Mouse (Mus musculus) CH12F3 (cell line): ENCODE data around the gene Plb1.

Experiments used
- in situ Hi-C: fragments of 300-500 bp; cut with MboI; formaldehyde crosslinking; loops from 2 replicates; pipeline ENCODE4 v1.14.3; 2020; ENCODE audit warnings: low sequenced_read_pairs

Gene Plb1

DNA sequence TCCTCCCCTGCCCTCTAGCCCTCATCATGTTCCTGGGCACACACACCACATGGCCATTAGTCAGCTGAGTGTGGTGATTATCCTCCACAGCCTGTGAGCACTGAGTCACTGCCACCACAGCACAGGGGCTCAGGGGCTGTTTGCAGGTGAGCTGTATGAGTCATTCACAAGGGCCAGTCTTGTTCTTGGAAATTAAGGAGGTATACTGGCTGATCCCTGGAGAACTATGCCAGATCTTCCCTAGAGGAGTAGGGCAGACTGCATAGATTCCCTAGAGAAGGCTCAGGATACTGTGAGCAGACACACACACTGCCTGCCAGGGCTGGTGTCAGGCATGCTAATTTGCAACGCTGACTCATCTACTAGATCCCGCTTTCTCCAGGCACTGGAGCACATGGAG is 82.2 kb downstream of the Plb1 start:
- in situ Hi-C loops: no loop called here

DNA sequence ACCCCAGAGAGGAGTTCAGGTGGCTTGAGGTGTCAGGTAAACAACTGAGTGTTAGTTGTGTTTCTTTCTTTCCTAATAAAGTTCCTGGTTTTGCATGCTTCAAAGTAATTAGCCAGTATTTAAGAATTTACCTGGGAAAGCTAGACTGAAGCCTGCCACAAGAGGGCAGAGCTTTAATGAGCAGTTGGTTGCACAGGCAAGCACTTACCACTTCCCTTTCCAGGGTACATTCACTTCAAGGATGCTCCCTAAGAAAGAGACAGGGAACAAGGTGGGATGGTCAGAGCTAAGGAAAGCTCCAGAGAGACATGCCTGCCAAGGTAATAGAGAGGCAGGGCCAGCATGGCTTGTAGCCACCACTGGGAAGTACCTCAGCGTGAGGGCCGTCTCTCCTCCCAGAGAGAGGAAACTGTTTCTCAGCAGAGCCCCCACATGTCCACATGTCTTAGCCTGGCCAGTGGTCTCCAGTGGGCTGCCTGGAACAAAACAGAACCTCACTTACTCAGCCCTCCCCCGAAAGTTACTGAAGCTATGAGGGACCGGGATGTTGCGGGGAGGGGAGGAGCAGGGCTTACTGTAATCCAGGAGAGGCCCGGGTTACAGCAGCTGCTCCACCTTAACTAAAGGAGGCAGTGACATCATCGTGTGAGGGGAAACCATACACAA is 89.8 kb downstream of the Plb1 start:
- in situ Hi-C loops: no loop called here

DNA sequence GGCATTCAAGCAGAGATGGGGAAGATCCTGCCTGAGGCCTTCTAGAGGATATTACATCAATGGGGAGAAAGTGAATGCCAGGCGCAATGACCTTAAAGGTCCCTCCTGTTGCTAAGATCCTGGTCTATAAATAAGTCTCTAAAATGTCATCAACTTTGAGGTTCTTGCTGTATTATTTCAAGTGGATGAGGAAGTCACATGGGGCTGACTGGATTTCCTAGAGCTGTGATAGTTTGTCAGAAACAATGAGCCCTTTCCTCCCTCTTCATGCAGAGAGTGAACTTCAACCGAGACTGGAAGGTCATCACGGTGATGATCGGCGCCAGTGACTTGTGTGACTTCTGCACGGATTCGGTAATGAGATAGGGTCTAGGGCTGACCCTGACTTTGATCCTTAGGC is 95.6 kb downstream of the Plb1 start:
- in situ Hi-C loops: no loop called here

DNA sequence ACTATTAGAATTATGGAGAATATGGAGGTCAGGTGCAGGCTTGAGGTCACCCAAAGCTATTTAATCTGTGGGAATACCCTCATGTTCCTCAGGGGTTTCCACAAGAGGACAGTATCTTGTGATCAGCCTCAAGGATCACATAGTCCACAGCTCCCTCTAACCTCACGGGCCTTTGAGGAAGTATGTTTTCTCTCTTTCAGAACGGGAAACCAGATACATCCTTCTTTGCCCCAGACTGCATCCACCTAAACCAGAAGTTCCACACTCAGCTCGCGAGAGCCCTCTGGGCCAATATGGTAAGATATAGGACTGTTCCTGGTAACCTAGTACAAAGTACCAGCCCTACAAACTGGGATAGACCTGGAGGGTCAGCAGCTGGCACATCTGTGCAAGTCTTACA is 100.1 kb downstream of the Plb1 start:
- in situ Hi-C loops: loop anchor here (10.0 kb wide), 1 partner anchor 182 kb away; no protein-coding TSS in a partner anchor

DNA sequence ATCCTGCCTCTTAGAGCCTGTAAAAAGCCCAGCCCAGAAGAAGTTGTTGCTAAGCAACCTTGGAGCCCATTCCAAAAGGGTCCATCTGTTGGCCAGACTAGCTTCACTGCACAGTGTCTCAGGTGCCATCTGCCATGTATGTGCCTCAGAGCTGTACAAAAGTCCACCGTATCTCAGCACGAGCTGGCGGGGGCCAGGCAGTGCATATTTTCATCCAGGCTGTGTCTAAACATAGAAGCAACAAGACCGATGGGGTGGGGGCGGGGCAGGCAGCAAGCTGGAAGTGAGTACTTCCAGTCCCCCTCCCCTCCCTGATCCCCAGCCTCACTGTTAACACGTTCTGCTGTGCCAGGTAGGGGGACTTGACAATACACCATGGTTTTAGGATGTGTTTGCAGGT is 102.7 kb downstream of the Plb1 start:
- in situ Hi-C loops: loop anchor here (10.0 kb wide), 1 partner anchor 180 kb away; no protein-coding TSS in a partner anchor

DNA sequence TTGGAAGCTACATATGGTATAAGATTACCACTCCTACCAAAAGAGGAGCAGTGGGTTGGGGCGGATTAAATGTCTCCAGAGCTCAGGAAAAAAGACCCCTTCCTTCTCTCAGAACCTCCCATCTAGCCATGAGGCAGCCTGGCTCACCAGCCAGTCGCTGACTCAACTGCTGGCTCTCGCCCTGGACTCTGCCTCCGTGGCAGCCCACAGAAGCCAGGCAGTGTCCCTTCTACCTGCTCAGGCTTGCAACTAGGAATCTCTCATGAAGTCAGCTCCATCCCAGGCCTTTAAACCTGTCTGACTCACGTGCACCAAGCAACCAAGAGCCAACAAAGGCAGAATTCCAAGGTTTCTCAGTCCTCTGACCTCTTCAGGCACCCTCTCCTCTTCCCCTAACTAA is 103.6 kb downstream of the Plb1 start:
- in situ Hi-C loops: loop anchor here (10.0 kb wide), 1 partner anchor 179 kb away; no protein-coding TSS in a partner anchor

DNA sequence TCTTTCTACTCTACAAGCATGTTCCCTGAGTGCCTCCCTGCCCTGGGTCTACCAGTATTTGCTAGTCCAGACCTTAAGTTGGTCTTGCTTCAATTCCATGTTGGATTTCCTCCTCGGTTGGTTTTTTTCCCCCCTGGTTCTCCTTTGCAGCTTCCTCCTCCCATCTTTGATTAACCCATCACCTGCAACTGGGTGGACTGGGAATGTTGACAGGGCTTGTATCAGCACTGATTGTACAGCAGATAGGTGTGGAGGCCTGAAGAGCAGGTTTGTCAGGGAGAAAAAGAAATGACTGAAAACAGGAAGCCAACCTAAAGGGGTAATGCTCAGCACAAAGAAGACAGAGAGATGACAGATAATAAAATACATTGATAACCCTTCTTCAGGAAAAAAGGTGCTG is 104.8 kb downstream of the Plb1 start:
- in situ Hi-C loops: loop anchor here (10.0 kb wide), 1 partner anchor 177 kb away; no protein-coding TSS in a partner anchor

DNA sequence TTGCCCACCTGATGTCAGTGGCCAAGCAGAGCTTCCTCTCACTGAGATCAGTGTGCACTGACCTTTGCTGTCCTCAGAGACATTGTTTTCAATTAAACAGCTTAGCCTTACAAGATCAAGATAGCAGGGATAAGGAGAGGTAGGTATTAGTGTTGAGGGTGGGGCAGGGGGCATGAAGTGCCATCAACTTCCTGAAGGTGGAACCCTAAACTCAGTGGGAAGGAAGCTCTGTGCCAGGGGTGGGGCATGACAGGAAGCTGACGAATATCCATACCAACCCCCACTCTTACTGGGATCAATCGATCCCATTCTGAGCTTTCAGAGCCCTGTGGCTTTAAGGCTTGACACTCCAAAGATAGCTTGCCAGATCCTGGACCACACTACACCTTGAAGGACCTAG is 105.8 kb downstream of the Plb1 start:
- in situ Hi-C loops: loop anchor here (10.0 kb wide), 1 partner anchor 176 kb away; no protein-coding TSS in a partner anchor

DNA sequence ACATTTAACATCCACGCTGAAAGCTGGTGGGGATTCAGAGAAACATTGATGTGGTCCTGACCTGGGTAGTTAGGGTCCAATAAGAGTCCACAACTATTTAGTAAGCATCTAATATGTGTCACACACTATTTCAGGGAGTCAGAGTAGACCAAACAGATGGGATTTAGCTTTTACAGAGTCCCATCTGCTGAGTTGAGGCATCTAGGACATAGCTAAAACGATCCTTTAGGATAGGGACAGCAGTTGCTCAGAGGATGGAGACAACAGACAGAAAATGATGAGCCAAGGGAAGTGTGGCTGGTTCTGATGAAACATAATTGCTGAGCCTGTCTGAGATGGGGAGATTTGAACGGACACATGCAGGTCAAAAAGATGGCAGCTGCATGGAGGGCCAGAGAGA is 106.3 kb downstream of the Plb1 start:
- in situ Hi-C loops: loop anchor here (10.0 kb wide), 1 partner anchor 176 kb away; no protein-coding TSS in a partner anchor

DNA sequence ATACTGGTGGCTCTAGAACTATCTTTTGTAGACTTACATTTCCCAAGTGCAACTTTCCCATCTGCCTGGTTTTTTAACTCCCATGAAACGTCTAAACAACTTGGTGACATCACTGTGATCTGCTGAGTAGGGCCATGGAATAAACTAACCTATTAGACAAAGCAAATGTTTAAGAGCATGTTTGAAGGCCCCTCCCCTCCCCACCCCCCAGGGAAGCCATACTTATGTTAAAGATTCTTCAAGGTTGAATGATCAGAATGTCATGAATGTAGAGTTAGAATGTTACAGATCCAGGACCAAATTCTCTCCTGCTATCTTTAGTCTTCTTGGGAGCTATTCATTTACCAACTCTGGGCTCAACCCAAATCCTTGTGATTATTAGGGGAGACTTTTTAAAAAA is 107.7 kb downstream of the Plb1 start:
- in situ Hi-C loops: no loop called here

DNA sequence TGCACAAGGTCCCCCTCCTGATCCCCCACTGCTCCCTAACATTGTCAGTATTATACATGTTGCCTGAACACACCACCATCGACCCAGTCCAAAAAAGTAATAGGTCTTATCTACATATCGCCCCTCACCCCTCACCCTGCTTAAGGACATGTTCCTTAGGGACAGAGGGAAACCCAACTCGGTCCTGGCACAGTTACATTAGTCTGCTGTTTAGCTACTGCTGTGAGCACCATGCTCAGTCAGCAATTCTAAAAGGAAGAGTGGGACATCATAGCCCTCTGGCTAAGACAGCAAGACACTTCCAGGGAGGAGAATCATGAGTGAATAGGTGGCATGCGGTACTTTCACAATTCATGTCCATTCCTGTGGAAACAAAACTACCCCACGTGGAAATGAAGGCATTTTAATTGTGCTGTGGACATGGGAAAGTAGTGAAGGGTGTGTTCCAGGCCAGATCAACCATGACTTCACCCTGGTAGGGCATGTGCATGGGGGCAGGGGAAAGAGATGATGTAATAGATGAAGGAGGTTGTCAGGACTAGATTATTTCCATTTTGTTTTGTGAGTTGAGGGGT is 110.3 kb downstream of the Plb1 start:
- in situ Hi-C loops: no loop called here

DNA sequence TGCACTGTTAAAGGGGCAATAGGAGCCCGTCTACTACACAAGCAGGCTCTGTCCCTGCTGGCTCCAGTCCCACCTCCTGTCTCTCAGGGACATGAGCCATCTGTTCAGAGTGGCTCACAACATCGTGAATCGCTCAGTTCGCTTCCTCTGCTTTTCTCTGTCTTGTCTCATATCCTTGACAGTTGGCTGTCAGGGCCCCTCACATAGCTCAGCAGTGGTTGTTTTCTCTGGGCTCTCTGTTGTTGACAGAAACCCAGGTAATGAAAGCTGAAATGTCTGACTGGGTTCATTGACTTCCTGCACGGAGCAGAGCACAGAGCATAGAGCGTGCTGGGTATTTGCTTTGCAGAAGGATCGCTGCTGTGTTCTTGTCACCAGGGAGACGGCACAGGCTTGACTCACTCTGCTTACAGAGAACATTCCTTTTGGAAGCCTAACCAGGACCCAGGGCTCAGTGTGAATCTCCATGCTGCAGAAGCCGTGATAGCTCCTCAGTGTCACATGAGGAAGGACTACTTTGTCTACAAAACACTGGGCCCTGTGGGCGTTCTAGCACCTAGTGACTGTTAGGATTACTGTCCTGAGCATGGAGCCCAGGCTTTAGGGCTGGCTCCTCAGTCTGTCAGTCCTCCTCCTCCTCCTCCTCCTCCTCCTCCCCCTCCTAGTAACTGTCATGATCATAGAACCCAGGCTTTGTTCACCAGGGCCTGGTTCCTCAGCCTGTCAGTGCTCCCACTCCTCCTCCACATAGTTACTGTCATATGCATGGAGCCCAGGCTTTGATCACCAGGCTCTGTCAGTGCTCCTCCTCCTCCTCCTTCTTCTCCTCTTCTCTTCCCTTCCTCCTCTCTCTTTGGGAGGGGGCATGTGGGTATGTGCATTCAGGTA is 113.8 kb downstream of the Plb1 start:
- in situ Hi-C loops: no loop called here

DNA sequence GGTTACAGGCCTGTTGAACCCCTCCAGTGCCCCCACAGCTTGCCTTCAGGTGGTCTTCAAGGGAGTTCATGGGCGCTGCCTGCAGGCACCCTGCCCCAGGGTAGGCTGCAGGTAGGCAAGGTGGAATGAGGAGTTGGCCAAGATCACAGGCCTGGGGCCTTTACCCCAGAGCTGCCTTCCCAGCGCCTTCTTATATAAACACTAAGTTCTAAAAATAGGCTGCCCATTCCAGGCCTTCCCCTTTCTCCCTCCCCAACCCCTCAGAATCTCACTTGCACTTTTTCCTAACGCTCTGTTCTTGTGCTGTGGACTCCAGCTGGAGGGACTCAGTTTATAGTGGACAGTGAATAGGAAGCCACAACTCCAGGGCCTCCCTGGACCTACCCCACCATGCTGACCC is 117.2 kb downstream of the Plb1 start:
- in situ Hi-C loops: no loop called here

DNA sequence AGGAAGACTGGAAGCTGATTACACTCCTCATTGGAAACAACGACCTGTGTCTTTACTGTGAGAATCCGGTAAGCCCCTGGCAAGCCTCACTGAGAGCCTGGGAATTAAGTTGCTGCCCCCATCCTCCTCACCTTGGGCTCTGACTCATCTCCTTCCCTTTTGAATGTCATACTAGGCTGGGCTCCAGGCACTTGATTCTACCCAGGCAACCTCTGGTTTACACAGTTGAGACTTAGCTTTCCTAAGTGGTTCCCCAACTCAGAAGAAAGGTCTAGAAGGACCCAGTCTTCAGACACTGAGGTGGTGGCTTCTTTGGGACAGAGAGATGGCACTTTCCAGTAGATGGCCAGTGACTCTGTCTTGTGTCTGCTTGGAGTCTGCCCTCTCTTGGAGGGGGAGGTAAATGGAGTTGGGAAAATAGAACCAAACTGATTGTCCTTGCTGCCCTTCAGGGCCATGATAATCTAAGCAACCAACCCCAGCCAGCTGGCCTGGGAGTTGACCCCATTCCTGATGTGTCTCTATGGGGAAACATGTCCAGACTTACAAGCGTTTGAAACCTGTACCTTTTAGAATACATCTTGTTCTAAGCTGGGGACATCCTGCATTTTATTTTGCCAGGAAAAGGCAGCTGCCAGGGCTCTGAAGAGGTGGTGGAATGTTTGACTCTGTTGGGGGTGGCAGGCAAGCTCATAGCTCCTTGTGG is 118.2 kb downstream of the Plb1 start:
- in situ Hi-C loops: no loop called here

DNA sequence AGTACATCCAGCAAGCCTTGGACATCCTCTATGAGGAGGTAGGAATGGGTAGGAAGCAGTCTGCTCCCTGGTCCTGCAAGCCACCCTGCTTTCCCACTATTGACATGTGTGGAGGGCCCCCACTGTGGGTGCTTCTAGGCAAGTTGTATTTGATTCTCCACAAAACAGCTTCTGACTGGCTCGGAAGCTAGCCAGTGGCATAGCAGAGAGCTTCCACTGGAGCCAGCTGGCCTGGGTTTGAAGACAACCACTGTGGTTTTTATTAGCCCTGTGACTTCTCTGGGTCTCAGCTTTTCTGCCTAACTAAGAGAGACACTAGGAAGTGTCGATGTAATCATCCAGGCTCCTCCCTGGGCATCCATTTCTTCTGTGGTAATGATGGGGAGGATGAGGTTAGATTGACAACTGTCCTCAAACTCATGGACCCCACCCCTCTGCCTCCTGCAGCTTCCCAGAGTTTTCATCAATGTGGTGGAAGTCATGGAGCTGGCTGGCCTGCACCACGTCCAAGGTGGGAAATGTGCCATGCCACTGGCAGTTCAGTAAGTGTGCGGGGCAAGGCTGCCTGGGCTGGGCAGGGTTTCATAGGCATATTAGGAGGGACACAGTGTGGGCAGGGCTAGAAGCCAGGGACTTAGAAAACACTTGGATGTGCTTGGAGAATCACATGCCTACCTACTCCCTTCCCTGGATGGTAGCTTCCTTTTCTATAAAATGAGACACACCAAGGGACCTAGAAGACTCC is 119.4 kb downstream of the Plb1 start:
- in situ Hi-C loops: no loop called here

DNA sequence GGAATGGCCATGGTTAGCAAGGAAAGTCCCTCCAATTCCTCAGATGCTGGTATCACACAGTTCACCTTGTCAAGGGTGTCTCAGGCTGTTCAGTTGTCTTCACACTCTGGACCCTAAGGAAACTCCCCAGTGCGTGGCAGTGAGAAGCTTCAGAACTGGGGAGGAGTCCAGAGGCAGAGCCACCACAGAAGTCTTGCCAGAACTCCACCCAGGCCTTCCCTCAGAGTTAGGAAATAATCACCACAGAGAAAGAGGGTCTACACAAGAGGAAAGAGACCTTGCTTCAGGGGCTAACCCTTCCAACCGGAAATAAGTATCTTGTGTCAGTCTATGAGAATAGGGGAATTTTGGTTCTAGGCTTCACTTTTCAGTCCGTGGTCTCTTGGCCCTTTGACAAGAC is 120.3 kb downstream of the Plb1 start:
- in situ Hi-C loops: no loop called here

DNA sequence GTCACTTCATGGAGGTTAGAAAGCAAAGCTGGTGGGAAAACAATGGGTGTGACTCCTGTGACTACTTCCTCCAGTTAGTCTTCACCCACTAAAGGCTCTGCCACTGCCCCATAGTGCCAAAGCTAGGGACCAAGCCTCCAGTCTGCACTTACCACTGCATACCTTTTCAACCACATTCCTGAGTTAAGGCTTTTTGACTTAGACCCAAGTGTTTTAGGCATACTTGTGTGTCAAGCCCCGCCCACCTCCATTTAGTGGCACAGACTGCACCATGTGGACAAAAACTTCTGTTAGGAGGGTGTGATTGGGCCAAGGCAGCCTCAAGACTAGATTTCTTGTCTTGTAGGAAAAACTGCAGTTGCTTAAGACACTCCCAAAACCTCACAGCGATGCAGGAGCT is 120.8 kb downstream of the Plb1 start:
- in situ Hi-C loops: no loop called here

DNA sequence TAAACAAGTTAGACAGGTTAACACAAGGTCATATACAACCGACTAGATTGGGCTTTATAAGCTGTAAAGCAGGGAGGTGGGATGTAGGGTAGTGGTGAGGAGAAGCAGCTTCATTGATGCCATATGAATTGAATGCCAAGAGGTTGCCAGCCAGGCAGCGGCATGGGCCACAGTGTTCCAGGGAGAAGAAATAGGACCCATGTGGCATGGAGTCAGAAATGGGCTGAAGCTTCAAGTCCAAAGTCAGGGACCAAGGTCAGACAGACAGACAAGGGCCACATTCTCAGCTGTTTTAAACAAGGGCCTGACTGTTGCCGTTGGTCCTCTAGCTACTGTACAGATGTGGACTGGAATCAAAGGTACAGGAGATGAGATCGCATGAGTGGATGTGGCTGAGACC is 128.0 kb downstream of the Plb1 start:
- in situ Hi-C loops: no loop called here

DNA sequence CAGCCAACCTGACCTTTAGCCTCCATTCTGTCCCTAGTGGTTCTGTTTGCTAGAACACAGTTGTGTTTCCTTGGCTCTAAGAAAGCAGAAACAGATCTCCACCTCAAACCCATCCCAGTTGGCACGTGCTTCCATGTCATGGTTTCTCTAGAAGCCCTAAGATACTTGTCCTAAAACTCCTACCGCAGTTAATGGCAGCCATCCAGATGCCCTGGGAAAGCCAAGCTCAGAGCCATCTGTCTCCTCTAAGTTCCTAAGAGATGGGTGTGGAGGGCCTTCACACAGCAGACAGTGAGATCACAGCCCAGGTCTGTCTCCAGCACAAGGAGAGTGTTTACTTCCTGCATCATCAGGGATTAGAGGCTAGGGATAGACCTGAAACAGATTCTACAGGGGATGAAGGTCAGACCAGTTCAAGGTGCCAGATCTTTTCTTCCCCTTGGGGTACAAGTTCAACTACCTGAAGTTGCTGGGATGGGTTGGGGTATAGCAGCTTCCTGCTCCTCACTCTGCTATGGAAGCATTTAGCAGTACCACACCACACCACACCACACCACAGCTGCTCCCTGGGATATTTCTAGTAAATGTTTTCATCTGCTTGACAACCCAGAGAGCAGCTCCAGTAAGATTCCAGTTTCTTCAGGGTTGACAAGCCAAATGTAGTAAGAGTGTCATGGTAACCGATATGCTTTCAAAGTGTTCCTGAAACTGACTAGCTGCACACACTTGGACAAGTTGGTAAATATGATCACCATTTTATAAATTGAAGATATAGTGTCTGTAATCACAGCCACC is 129.1 kb downstream of the Plb1 start:
- in situ Hi-C loops: no loop called here

DNA sequence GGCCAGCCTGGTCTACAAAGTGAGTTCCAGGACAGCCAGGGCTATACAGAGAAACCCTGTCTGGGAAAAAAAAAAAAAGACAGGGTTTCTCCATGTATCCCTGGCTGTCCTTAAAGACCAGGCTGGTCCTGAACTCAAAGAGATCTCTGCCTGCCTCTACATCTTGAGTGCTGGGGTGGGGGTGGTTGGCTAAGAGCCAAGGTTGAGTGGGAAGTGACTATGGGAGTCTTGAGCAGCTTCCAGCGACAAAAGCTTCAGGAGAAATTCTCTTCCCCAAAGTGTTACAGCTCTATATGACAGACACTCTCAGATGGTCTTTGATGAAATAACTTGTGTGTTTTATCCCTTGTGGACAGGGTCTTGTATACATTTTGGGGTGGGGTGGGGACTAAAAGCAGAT is 136.9 kb downstream of the Plb1 start:
- in situ Hi-C loops: no loop called here
